Mouse (Mus musculus) embryonic fibroblast, embryonic 13.5 days (primary cell): ENCODE measurements at regions not wholly inside any gene's neighbourhood (a gene's known extent, or its start where the extent isn't known, plus 50 kb on each side); places are given as distances from the start of the nearest gene placed in this dataset.

ENCODE experiments used
- CTCF ChIP-seq: IDR thresholded peaks from 2 replicates; pipeline ENCODE4 v1.5.1; 2011; ENCODE audit warnings: mild to moderate bottlenecking, control low read depth, low read length, moderate library complexity, borderline replicate concordance; ENCODE audit not compliant: insufficient read depth
- POLR2A ChIP-seq: IDR thresholded peaks from 2 replicates; pipeline ENCODE4 v1.6.1; 2011; ENCODE audit warnings: low read depth, mild to moderate bottlenecking, control low read depth, low read length, moderate library complexity

DNA sequence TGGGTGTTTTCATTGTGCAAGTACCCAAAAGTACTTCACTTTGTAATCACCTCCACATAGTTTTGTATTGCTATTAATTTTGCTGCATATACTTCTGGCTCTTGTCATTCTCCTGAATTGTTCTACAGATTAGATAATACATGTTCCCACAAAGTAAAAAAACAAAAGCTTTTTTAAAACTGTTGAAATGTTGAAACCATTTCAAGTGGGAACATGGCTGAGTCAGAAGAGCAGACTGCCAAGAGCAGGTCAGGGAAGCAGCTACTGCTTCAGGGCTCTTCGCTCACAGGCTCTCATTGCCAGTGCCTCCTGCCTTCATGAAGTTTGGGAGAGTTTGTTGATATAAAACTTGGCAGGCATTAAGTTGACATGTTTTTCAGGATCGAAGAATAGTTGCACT lies 395.5 kb upstream of the Tle4 start:
- TF ChIP-seq CTCF (no peak), POLR2A (no peak)
